Mouse (Mus musculus) gastrocnemius, postnatal 4 days (tissue): ENCODE results near the gene Dusp27. TPM values are rescaled to one million over a fixed set of nuclear protein-coding genes. Genes with fewer than 3 reads are reported as not detected.
A peak's percentile ranks its signal among the peaks of the same experiment; 100 is the strongest.

Source experiments
- DNase-seq, 2 experiments: peaks; one replicate each; pipeline ENCODE4 v3.0.0; 2021 to 2022; ENCODE audit warnings: low spot score in 2 of 2, mixed read lengths in 2 of 2
- long read RNA-seq, 2 experiments: library from polyadenylated mRNA; stranded (forward); transcript quantifications; one replicate each; pipeline ENCODE4 v2.0.0; 2021
- total RNA-seq, 2 experiments: library from RNA; stranded (reverse); gene quantifications; 2 replicates each; pipeline ENCODE4 v1.2.3; 2021

Dusp27 gene
- 100 to 1,000 TPM; 115 to 133 TPM for total RNA-seq
- long read RNA-seq, experiment 1, full-length matches to known transcripts = 178 of 227 reads
- long read RNA-seq, experiment 1, partial matches to known transcripts = 36 of 227 reads
- long read RNA-seq, experiment 1, other reads (novel, unspliced or antisense) = 13 of 227 reads
- long read RNA-seq, experiment 2, full-length matches to known transcripts = 234 of 280 reads
- long read RNA-seq, experiment 2, partial matches to known transcripts = 10 of 280 reads
- long read RNA-seq, experiment 2, other reads (novel, unspliced or antisense) = 36 of 280 reads

DNA sequence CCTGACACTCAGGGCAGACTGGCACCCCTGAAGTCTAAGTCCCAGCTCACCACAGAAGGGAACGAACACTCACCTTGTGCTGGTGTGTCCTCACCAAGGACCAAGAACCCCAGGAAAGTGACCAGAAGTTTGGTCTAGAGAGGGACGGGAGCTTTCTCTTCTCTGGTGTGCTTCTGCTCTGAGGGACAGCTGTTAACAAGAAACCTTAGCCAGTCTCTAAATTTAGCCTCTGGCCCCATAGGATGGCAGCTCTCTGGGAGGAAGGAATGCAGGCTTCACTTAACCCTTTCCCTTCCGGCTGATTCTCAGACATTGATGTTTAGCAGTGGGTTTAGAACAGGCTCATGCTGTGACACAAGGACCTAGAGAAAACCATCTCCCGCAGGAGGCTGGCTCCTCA lies at the start of gene Dusp27:
TSS of gene Dusp27 (minus strand) at position 204 of the 400 bp plus-strand sequence.
- DNase-seq = no peak

DNA sequence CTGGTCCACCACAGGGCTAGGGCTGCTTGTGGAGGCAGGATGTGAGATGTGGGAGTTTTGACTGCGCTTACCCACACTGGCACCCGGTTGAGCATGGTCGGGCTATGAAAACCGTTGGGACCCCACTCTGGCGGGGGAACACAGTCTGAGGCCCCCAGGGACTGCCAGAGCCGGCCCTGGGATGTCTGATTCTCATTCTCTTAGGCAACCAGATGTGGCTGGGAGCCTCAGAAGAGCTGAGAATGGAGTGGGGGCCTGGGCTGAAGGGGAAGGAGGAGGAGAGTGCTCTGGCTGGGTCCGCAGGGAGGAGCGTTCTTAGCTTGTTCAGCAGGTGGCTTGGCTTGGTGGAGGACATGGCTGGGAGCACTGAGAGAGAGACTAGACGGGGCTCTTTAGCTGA lies 45.9 kb upstream of the Dusp27 start:
- no peak for DNase-seq

DNA sequence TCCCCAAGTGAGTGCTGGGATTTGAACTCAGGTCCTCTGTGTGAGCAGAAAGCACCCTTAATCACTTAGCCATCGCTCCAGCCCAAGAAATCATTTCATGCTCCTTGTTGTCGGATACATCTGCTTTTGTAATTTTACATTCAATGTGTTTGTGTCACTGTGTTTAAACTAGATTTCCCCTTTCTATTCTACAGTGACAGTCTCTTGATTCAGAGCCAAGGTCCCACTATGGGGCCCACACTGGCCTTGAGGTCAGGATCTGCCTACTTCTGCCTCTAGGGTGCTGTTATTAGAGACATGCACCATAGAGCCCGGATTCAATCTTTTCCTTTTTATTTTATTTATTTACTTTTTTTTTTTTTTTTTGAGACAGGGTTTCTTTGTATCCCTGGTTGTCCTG lies 45.3 kb upstream of the Dusp27 start:
- no peak for DNase-seq

DNA sequence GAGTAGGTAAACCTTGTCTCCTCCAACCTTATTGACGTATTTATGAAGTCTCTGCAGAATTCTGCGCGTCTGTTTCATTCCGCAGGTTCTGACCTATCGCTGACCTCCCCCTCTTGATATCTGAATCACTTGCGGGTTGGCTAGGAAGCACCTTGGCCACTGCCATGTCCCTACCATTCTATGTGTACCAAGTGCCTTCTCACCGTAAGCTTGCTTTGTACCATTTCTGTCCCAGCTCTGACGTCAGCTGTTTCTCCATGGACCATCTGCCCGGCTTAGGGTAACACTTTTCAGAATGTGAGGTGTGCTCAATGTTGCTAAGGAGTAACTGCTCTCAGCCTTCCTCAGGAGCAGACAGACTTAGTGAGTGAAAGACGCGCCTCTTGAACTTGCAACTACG lies 43.1 kb upstream of the Dusp27 start:
- no peak for DNase-seq

DNA sequence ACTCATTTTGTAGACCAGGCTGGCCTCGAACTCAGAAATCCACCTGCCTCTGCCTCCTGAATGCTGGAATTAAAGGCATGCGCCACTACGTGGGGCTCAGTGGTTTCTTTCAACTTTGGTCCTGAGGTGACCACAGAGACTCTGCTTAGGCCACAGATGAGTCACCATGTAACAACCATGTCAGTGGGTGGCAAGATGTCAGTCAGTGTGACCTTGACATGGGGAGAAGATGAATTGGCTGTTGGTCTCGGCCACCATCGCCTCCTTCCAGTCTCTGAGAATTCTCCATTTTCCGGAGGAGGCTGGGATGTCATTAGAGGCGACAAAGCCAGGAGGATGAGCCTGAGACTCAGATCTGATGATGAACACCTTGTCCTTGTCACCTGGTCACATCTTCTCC lies 42.0 kb upstream of the Dusp27 start:
- no peak for DNase-seq

DNA sequence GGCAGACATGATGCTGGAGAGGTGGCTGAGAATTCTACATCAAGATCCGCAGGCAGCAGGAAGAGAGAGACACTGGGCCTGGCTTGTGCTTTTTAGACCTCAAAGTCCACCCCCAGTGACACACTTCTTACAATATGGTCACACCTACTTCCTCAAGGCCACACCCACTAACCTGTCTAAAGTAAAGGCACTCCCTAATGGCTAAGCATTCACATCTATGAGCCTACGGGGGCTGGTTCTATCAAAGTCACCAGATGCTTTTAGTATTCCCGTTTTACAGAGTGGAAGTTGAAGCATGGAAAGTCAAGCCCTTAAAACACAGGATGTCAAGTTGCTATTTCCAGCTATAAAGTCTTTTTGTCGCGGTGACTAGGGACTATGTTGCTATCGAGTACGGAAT lies 40.3 kb upstream of the Dusp27 start:
- no peak for DNase-seq

DNA sequence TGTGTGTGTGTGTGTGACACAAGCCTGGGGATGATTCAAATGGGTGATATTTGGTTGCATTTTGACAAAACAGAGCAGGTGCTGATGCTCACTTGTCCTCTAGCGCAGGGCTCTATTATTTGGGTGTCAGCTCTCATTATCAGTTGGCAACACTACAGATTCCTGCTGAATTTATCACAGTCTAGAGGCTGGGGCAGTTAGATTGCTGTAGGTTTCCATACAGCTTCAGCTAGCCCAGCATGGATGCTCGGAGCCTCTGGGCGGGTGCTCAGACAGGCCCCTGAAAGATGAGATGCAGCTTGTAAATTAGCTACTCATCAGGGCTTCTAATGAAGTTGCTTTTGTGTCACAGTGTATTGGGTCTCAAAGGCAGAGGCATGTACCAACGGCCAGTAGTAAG lies 39.7 kb upstream of the Dusp27 start:
- DNase-seq = peak in 1 of 2 experiments; percentile 9

DNA sequence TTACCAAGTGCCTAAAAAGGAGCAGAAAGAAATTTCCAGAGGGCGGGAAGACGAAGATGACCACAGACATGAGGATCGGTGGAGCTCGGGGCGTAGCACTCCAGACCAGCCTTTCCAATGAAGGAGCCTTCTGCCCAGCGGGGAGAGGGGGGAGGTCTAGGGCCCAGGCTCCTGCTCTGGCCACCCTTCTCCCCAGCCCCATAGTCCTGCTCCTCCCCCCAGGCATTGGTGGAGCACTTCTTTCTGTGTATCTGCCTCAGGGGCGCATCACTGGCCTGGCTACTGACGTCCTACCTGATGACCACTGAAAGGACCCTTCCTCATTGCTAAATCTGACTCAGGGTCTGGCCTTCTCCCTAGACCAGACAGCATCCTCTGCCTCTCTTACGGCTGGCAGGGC lies 37.4 kb upstream of the Dusp27 start:
- no peak for DNase-seq

DNA sequence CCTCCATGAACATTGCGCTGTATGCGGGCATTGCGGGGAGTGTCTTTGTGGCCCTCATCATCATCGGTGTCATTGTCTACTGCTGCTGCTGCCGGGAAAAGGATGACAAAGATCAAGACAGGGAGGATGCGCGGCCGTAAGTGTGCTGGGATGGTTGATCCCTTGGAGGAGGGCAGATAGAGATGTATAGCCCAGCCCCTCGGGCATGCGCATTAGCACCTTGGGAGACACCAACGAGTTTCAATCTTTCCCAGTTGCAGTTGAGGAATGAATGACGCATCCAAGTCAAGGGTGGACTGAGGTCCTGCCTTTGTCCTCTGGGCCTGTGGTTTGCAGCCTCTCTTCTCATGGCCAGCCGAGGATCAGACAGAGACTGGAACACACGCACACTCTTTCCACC lies 36.9 kb upstream of the Dusp27 start:
- DNase-seq = no peak

DNA sequence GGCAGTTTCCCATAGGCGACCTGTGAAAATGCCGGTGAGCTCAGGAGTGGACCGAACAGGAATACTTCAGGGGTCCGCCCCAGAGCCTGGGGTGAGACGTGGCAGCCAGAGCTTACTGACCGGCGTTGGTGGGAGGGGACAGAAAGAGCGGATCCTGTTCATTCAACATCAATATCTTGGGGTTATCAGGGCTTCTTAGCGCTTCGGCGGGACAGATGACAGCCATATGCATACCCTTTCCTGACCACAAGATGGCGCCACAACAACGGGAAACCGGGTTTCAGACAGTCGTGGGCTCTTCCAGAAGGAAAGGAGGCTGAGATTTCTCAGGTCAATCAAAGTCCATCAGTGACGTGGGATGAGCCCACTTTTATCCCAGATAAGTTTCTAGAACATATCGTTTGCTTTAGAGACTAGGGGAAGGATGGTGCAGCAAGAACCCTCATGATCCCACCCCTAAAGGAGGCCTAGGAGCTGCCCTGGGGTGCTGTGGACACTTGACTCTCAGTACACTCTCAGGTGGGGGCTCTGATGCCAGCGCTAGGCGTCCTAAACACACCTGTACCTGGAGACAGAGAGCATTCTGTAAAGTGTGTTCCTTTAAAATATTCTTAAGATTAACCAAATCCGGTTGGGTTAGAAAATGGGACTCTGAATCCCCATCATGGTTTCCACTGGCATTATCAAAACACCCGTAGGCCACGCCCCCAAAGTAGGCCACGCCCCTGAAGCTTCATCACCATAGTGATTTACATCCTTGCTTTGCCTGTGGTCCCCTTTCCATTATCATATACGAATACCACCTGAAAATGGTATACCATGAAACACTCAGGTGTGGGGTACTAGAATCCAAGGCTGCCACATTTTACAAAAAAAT lies 33.1 kb upstream of the Dusp27 start:
- peak; percentile 45 to 69 for DNase-seq

DNA sequence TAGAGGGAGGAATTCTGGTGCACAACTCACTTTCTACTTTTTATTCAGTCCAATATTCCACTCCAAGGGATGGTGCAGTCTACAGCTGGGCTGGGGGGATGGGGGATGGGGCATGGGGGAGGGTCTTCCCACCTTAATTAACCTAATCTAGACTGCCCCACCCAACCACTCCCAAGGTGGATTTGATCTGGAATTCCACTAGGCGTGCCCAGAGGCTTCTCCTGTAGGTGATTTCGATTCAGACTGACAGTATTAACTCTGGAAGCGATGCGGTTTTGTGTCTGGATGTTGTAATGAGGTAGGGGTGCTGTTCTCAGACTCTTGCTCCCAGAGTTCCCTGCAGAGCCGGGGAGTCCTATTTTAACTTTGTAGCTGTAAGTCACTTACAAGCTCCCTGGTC lies 32.4 kb upstream of the Dusp27 start:
- no peak for DNase-seq

DNA sequence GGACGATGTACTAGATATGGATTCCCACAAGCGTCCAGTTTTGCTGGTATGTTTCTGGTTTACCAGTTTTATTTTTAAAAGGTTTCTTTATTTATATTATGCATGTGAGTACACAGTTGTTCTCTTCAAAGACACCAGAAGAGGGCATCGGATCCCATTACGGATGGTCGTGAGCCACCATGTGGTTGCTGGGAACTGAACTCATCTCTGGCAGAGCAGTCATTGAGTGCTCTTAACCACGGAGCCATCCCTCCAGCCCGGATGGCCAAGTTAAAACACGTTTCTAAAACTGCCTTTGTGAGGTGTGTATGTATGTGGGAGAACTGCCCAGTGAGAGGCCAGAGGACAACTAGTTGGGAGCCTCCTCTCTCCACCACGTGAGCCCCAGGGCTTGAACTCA lies 30.9 kb upstream of the Dusp27 start:
- DNase-seq = no peak

DNA sequence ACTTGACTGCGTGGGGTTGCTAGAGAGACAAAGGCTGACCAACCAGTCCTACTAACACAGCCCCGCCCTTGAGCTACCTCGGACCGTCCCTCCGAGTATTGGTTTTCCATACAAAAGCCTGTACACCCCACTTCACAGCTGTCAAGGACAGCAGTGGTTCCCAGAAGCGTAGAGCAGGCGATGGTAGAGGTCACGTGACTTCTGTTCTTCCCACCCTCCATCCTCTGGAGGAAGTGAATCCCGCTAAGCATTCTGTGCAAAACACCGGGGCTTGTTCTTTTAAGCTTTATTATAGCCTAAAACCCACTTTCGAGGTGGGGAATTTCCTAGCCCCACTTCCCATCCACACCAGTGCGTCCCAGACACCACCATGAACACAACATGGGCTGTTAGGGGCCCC lies 30.0 kb upstream of the Dusp27 start:
- DNase-seq = no peak

DNA sequence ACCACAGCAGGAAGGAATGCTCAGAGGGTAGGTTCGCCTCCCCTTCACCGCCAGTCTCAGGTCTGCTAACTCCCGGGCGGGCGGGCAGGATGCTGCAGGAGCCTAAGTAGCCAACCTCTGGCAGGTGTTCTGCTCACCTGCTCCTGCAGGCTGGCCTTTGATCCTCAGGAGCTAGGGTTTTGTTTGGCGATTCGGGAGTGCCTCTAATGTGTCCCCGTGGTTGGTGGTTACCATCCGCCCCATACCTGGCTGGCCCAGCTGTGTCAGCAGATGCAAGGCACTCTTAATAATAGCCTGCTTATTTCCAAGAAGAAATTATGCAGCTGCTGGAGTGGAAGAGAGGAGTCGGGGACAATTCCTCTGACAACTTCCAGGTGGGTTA lies 27.4 kb upstream of the Dusp27 start:
- DNase-seq = no peak

DNA sequence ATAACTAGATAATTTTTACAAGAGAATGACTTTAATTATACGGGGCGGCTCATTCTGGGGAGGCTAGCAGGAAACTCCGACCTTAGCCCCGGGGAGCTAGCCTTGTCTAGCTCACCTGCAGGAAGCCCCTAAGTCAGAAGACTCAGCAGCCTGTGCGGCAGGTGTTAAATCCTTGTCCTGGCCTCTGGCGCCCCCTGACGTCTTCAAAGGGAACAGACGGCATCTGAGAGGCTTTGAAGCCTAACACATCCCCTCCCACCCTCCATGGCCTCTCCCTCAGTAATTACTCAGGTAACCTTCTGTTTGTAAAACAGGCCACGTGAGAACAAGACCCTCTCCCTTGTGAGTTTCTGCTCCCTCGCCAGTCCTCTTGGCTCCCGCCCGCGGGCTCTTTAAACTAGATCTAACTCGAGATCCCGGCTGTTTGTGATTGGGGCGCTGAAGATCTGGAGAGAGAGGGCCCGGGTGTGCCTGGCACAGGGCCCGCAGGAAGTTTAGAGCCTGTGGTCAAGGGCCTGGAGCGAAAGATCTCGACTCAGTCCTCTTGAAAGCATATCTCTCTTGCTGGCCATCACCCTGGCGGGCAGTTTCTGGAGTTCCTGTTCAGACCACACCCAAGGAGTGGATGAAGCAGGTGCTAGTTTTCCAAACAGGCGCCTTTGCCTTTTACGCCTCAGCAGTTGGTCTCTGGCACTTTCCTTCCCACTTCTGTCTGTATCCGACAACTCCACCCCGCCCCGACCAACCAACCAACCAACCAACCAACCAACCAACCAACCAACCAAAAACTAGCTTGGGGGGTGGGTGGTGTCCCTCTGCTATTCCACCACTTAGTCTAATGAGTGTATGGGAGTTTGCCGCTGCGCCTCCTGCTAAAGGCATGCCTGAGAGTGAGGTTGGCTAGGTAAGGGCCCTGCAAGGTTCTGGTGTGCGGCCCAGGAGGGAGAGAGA lies 26.7 kb upstream of the Dusp27 start:
- DNase-seq = peak; percentile 39 to 55

DNA sequence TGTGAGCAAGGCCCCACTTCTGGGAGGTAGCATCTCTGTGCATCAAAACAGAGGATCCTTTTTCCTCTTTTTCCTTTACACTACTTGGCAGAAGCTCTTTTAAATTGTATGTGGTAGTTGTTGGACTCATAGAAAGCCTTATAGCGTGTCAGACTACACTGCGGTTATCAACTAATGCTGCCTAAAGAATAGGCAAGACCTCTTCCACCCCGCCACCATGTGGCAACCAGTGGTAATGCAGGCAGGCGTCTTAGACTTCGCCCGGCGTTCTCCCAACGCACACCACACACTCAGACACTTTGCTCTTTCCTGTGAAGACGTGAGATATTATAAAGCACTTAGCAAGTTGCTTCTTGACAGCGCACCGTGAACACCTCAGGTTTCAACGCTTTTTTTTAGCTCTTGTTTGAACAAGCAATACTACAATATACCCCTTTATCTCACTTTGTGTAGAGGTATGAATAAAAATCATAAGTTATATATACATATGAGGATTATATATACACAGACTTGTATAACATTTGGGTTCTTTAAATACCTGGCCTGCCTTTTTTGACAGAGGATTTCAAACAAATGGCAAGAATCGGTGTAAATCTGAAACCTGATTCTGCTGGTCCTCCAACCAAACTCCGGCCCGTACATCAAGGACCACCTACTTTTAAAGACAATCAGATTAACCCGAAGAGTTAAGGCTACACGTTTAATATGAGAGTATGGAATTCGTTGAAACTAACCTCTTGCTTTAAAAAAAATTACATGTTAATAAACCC lies 25.8 kb upstream of the Dusp27 start:
- DNase-seq = peak; percentile 83 to 90

DNA sequence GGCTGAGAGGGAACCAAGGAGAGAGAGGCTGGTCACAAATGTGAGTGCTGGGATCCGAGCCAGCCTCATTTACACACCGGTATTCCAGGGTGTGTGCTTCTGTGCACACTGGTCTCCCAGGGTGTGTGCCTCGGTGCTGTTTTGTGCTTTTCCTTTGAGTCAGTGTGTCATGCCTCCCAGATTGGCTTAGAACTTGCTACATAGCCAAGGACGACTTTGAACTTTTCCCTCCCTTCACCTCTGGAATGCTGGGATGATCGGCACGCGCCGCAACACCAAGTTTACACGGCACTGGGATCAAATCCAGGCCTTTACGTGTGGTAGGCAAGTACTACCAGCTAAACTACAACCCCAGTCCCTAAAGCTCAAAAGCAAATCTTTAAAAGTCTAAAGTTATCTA lies 24.3 kb upstream of the Dusp27 start:
- DNase-seq = no peak

DNA sequence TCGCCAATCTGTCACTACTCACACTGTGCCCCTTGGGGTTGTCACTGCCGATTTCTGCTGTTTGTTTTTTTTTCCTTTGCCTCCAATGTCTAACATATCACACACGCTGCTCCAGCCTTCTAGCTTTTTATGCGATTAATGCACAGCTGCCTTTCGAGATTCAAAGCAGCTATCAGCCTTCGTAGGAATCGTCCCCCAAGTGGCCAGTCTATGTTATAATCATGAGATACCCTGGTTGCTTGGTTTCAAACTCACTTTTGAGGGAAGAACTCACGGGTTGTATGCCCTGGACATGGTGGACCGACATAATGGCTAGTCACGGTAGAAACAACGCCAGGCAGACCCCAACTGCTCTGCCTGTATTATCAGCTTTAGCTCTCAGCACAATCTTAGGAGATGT lies 23.6 kb upstream of the Dusp27 start:
- no peak for DNase-seq

DNA sequence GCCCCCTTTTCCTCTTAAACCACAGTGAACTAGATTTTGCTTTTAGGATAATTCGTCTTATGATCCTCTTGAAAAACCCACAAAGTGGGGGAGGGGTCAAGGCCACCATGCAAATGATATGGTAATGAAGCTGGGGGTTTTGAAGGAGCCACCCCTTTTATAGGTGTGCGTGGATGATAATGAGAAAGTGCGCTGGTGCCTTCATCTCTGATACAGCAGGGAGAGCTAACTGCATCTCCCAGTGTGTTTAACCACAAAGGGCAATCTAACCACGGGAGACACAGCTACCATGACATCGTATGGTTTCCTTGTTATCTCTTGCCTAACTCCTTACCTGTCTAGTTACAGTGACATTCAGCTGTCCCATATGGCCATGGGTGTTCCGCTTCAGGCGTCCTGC lies 22.3 kb upstream of the Dusp27 start:
- no peak for DNase-seq

DNA sequence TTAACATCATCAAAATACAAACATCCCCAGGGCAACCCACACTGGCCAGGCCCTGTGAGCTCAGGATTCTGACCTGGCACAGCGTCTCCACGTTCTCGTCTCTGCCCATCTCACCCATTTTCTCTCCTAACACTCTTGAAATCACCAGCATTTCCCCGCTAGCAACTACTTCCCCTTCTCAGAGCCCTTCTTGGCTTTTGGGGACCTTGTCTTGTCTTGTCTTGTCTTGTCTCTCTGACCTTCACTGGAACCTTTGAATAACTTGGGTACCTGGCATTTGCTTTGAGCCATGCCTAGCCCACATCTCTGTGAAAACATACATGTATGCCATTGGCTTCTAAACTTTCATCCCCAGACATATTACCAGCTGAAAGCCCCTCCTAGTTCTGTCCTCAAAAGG lies 21.7 kb upstream of the Dusp27 start:
- no peak for DNase-seq

DNA sequence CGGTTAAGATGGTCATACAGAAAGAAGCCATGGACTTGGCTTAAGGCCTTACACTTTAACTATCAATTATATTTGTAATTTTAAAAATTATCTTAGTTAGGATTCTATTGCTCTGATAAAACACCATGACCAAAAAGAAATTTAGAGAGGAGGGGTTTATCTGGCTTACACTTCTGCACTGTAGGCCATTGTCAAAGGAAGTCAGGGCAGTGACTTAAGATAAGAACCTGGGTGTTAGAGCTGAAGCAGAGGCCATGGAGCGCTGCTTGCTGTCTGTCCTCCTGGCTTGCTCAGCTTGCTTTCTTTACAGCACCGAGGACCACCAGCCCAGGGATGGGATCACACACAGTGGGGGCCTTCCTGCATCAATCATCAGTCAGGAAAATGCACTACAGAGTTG lies 19.9 kb upstream of the Dusp27 start:
- no peak for DNase-seq
